Mouse (Mus musculus) lung, postnatal 0 days (tissue): ENCODE measurements around the gene Nrg4.

ENCODE experiments used
- CTCF ChIP-seq: IDR thresholded peaks from 2 replicates; pipeline ENCODE4 v1.5.1; 2016; ENCODE audit warnings: antibody characterized with exemption, mild to moderate bottlenecking
- EP300 ChIP-seq: IDR thresholded peaks from 2 replicates; pipeline ENCODE4 v1.6.1; 2016; ENCODE audit warnings: antibody characterized with exemption, mild to moderate bottlenecking, control low read depth

DNA sequence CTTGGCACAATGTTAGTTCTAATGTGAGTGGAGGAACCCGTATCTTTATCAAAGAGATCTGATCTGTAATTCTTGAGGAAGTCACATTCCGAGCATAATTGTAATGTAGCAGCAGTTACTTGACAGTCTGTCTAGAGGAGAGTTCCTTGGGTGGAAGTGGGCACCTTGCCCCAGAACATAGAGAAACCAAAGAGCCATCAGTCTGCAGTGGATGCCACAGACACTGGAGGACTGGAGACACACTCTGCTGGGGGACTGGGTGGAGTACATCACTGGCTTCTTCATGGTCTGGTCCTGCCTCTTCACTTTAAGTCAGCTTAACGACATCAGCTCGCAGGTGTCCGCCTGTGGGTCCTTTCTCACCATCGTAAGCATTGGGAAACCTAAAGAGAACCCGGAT lies 17.5 kb upstream of the Nrg4 start:
- TF ChIP-seq CTCF (no peak), EP300 (no peak)
